Mouse (Mus musculus): ENCODE results near the gene Aifm2.

The Aifm2 gene

GRCm38 (mm10) chr10:61766806-61767205 lies 51.7 kb downstream of the Aifm2 start:
- 53% methylated on average over 6 of the region's 6 CpGs for WGBS

- WGBS: 48% methylated on average over 8 of the region's 9 CpGs
These were observed 66.5 kb downstream of the Aifm2 start for GRCm38 (mm10) chr10:61781461-61782128.

- 2% methylated on average over 73 of the region's 74 CpGs for WGBS
These were observed 67.9 kb downstream of the Aifm2 start for GRCm38 (mm10) chr10:61782799-61783611.

- WGBS: under 1% methylated on average over 50 of the region's 50 CpGs
These were observed 68.7 kb downstream of the Aifm2 start, which contains the start of gene H2afy2 for GRCm38 (mm10) chr10:61783621-61784251. H2afy2 (minus strand) TSS chr10:61784147.

GRCm38 (mm10) chr10:61784414-61784813 lies 69.4 kb downstream of the Aifm2 start:
- 34% methylated on average over 10 of the region's 10 CpGs for WGBS

GRCm38 (mm10) chr10:61787541-61788313 lies 72.7 kb downstream of the Aifm2 start:
- WGBS: 80% methylated on average over 10 of the region's 10 CpGs

GRCm38 (mm10) chr10:61788499-61788898 lies 73.4 kb downstream of the Aifm2 start:
- WGBS: 91% methylated on average over 5 of the region's 5 CpGs
